In genomic region chr12:73989594-73989993, GRCm38 (mm10) we compare ENCODE assay signal across 10 mouse cellular contexts. TPM values are rescaled to one million over a fixed set of nuclear protein-coding genes. Genes with fewer than 3 reads are reported as not detected.
DNase-seq lines count a peak whose midpoint lies in the region; ATAC-seq and TF ChIP-seq lines count a peak whose summit lies in the region.
"Had no signal": no experiment of that assay in that cellular context is flagged by ENCODE, and none has a peak within 500 bp of the region (broad histone marks: within the 10 kb centered on the region; RNA-seq: fewer than 3 reads in every experiment).

No protein-coding gene starts in this region.

- peak; percentile 57; the same call in 1 of the 2 replicates for TF ChIP-seq CTCF in brain, embryonic 14.5 days (IDR thresholded peaks at IDR 0.05; ENCODE audit: borderline replicate concordance, extremely low read depth, insufficient read depth, insufficient read length)

- DNase-seq in cerebellum, postnatal 10 days, result peak; percentile 67 to 70
- DNase-seq in cerebellum, adult 11-12 months, result no peak
- DNase-seq in midbrain, embryonic 14.5 days, result peak; percentile 33
- peak; percentile 27 for DNase-seq in brain, embryonic 14.5 days (ENCODE audit: low read depth)
- DNase-seq in frontal cortex, postnatal 36 days (ENCODE audit: low spot score in 2 of 2), result no peak

- H3K36me3 ChIP-seq in midbrain, embryonic 14.5 days (ENCODE audit: control insufficient read depth, insufficient read depth, low read length), result peaks cover 21% of the 10 kb centered on the region
- 0 out of 2 replicates have a peak, but pooled peaks cover 4% of the 10 kb centered on the region for H3K36me3 ChIP-seq in midbrain, embryonic 15.5 days (replicated peaks)

- H3K27ac ChIP-seq in midbrain, embryonic 14.5 days (replicated peaks; ENCODE audit: low read depth, low read length), result no peak overlapping the region
- no peak overlapping the region for H3K27ac ChIP-seq in midbrain, embryonic 15.5 days
- H3K27ac ChIP-seq: heart, embryonic 15.5 days had no signal

- no peak overlapping the region for H3K9ac ChIP-seq in midbrain, embryonic 14.5 days (replicated peaks; ENCODE audit: low read length)
- no peak overlapping the region for H3K9ac ChIP-seq in midbrain, embryonic 15.5 days
- H3K9ac ChIP-seq: heart, embryonic 15.5 days had no signal

- no peaks in the 10 kb centered on the region for H3K27me3 ChIP-seq in midbrain, embryonic 14.5 days (ENCODE audit: control insufficient read depth, insufficient read depth, low read length)
- H3K27me3 ChIP-seq in midbrain, embryonic 15.5 days (replicated peaks), result no peaks in the 10 kb centered on the region
- H3K27me3 ChIP-seq: heart, embryonic 15.5 days had no signal

- no peak for TF ChIP-seq POLR2A in brain, embryonic 14.5 days (IDR thresholded peaks at IDR 0.05; ENCODE audit: borderline replicate concordance, extremely low read depth, insufficient read depth, insufficient read length, poor library complexity, severe bottlenecking)

- no peak overlapping the region for H3K4me3 ChIP-seq in midbrain, embryonic 14.5 days (replicated peaks; ENCODE audit: low read depth, low read length)
- H3K4me3 ChIP-seq in midbrain, embryonic 15.5 days, result no peak overlapping the region
- H3K4me3 ChIP-seq: heart, embryonic 15.5 days; myocyte had no signal

- no peak overlapping the region for H3K4me2 ChIP-seq in midbrain, embryonic 14.5 days (ENCODE audit: low read length)
- H3K4me2 ChIP-seq in midbrain, embryonic 15.5 days, result no peak overlapping the region
- H3K4me2 ChIP-seq: heart, embryonic 15.5 days had no signal

- H3K9me3 ChIP-seq in midbrain, embryonic 14.5 days (ENCODE audit: control insufficient read depth, low read length), result no peaks in the 10 kb centered on the region
- H3K9me3 ChIP-seq in midbrain, embryonic 15.5 days, result no peaks in the 10 kb centered on the region
- H3K9me3 ChIP-seq: heart, embryonic 15.5 days had no signal

- no peaks in the 10 kb centered on the region for H3K4me1 ChIP-seq in midbrain, embryonic 14.5 days (ENCODE audit: control insufficient read depth, insufficient read depth, low read length)
- H3K4me1 ChIP-seq in midbrain, embryonic 15.5 days, result no peaks in the 10 kb centered on the region

- no peak for ATAC-seq in midbrain, embryonic 14.5 days (ENCODE audit: low FRiP score, low TSS enrichment)
- no peak for ATAC-seq in midbrain, embryonic 15.5 days (replicated peaks)
- peak; percentile 66 to 69; a peak in 3 of 4 replicates for ATAC-seq in hematopoietic stem cell, adult 5-6 weeks (replicated peaks in 1 of 2; ENCODE audit: insufficient read depth in 1 of 2, low FRiP score in 2 of 2, low TSS enrichment in 1 of 2, low read depth in 1 of 2, poor library complexity in 2 of 2, severe bottlenecking in 2 of 2)
- peak; percentile 95 for ATAC-seq in megakaryocyte progenitor cell, adult 5-6 weeks (replicated peaks; ENCODE audit: poor library complexity)

RNA-seq across cellular contexts. Expression of gene Syt16, which starts 7.9 kb away (rescaled TPM):
- polyA plus RNA-seq in midbrain, embryonic 14.5 days (2014; fragmentation: Nextera tagmentation; extraction: Ambion mirVana), result 67.7 and 88.4 TPM in 2 replicates
- polyA plus RNA-seq in midbrain, embryonic 15.5 days (2015; fragmentation: Nextera tagmentation; extraction: Ambion mirVana), result 85.4 and 91.2 TPM in 2 replicates
- polyA plus RNA-seq in brain, embryonic 14.5 days (2012; rRNA removed), result 36.5 and 43.4 TPM in 2 replicates
- total RNA-seq in hematopoietic stem cell, adult 5-6 weeks (2017), result 0.31 TPM in 1 of 2 replicates, not detected in the other
- not detected in 2 replicates for total RNA-seq in megakaryocyte progenitor cell, adult 5-6 weeks (2015)
- not detected in 2 replicates for total RNA-seq in megakaryocyte progenitor cell, adult 5-6 weeks (2017)
- polyA plus RNA-seq: myocyte had no signal

RNA-seq across cellular contexts. Expression of gene Snapc1, which starts 25.3 kb away (rescaled TPM):
- polyA plus RNA-seq in midbrain, embryonic 14.5 days (2014; fragmentation: Nextera tagmentation; extraction: Ambion mirVana), result 34.8 and 38.4 TPM in 2 replicates
- 37.0 and 39.3 TPM in 2 replicates for polyA plus RNA-seq in midbrain, embryonic 15.5 days (2015; fragmentation: Nextera tagmentation; extraction: Ambion mirVana)
- polyA plus RNA-seq in brain, embryonic 14.5 days (2012; rRNA removed), result 33.4 and 34.1 TPM in 2 replicates
- 13.3 and 20.6 TPM in 2 replicates for total RNA-seq in hematopoietic stem cell, adult 5-6 weeks (2017)
- 6.4 and 8.7 TPM in 2 replicates for total RNA-seq in megakaryocyte progenitor cell, adult 5-6 weeks (2015)
- 13.4 and 13.5 TPM in 2 replicates for total RNA-seq in megakaryocyte progenitor cell, adult 5-6 weeks (2017)

RNA-seq across cellular contexts. Expression of gene Gm49321, which starts 52.1 kb away (rescaled TPM):
- 14.5 and 16.3 TPM in 2 replicates for polyA plus RNA-seq in midbrain, embryonic 14.5 days (2014; fragmentation: Nextera tagmentation; extraction: Ambion mirVana)
- polyA plus RNA-seq in midbrain, embryonic 15.5 days (2015; fragmentation: Nextera tagmentation; extraction: Ambion mirVana), result 24.2 and 26.1 TPM in 2 replicates
- not detected in 2 replicates for polyA plus RNA-seq in brain, embryonic 14.5 days (2012; rRNA removed)
- total RNA-seq in hematopoietic stem cell, adult 5-6 weeks (2017), result not detected in 2 replicates
- 1.5 and 4.2 TPM in 2 replicates for total RNA-seq in megakaryocyte progenitor cell, adult 5-6 weeks (2015)
- not detected in 2 replicates for total RNA-seq in megakaryocyte progenitor cell, adult 5-6 weeks (2017)
- polyA plus RNA-seq: myocyte had no signal

Comparison
In these comparisons a context has a peak if more than half of its experiments do, and no peak if none do; other contexts are left out.
1. DNase-seq: peak in cerebellum, postnatal 10 days (2 of 2), midbrain, embryonic 14.5 days (single experiment) and brain, embryonic 14.5 days (single experiment); none in cerebellum, adult 11-12 months (single experiment) and frontal cortex, postnatal 36 days (0 of 2).
2. ATAC-seq: peak in hematopoietic stem cell, adult 5-6 weeks (2 of 2) and megakaryocyte progenitor cell, adult 5-6 weeks (single experiment); none in midbrain, embryonic 14.5 days (single experiment) and midbrain, embryonic 15.5 days (single experiment).
3. RNA of gene Gm49321, which starts 52.1 kb away (polyA plus RNA-seq): 24.2 to 26.1 TPM in midbrain, embryonic 15.5 days and 14.5 to 16.3 TPM in midbrain, embryonic 14.5 days; not detected in brain, embryonic 14.5 days; every median in the first group is over 10 times any median in the second.